Mouse (Mus musculus) heart, adult 9 months (tissue): ENCODE measurements around the gene Elp4.
A peak's percentile ranks its signal among the peaks of the same experiment; 100 is the strongest.

Source experiments
- DNase-seq, 2 experiments: peaks; one replicate each; pipeline ENCODE4 v3.0.0; 2022; ENCODE audit warnings: low spot score in 2 of 2

Gene Elp4

GRCm38 (mm10) chr2:105806047-105806446, 98.3 kb downstream of the Elp4 start:
- no peak for DNase-seq

GRCm38 (mm10) chr2:105805210-105805609, 99.2 kb downstream of the Elp4 start:
- DNase-seq: no peak

GRCm38 (mm10) chr2:105804506-105804905, 99.9 kb downstream of the Elp4 start:
- no peak for DNase-seq

DNA sequence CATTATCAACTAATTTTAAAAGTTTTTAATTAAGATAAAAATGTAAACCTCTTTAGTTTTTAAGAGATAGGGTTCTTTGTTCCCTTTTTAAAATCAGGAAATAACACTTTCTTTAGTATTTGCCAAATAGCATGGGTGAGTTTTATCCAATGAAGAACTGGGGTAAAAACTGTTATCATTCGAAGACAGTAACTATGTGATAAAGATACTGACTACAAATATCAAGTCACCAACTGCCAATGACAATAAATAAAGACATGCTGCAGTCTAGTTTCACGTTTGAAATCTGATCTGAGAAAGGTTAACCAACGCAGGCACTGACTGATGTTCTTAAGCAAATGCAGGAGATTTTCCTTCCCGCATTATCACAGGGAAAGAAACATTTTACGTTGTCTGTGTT, 100.9 kb downstream of the Elp4 start:
- no peak for DNase-seq

DNA sequence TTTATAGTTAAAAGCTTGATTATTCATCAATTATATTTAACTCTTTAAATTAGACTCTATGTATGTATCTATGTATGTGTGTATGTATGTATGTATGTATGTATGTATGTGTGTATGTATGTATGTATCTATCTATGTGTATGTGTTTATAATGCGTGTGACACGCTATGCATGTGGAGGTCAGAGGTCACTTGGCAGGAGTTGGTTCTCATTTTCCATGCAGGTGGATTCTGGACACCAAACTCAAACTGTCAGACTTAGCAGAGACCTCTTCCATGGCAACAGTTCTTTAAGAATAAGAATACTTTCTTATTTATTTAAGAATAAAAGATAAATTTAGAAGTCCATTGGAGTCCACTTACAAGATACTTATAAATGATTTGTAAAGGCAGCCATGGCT, 101.5 kb downstream of the Elp4 start:
- no peak for DNase-seq

- DNase-seq: no peak
Observed at GRCm38 (mm10) chr2:105801536-105801935, 102.8 kb downstream of the Elp4 start.

DNA sequence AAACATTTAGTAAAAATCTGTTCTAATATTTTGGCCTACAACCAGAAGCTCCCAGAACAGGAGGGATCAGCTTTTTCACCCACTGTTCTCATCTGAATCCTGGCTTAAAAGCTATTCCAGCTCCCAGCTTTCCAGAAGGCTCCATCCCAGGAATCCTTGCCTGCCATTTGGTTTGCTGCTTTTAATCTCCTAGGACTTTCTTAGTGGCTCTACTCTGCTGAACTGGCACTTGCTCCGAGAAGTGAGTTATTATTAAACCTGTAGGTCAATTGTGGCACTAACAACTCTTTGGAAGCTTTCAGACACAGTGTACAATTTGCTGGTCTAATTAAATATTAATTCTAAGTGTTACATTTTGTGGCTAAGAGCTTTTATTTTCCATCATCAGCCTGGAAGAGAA, 103.7 kb downstream of the Elp4 start:
- no peak for DNase-seq

DNA sequence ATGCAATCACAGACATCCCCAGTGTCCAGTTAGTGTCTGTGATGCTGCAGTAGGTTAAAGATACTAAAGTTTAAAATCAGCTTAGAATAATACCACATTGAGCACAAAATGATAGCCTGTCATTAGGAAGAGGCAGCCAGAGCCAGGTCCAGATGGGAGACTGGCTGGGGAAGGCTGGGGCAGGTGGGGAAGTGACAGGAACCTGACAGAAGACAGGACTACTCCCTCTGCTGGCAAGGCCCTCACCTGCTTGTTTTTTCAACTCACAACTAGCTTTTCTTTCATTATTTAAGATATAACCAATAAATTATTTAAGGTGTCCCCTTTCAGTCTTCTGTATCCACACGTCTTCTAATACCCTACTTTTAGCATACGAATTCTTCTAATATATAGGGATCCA, 104.5 kb downstream of the Elp4 start:
- no peak for DNase-seq

GRCm38 (mm10) chr2:105797842-105798241, 106.5 kb downstream of the Elp4 start:
- DNase-seq: peak; percentile 7 to 15

- DNase-seq: no peak
Observed at GRCm38 (mm10) chr2:105796101-105796500, 108.3 kb downstream of the Elp4 start.

GRCm38 (mm10) chr2:105792339-105793120, 111.8 kb downstream of the Elp4 start:
- DNase-seq: no peak

DNA sequence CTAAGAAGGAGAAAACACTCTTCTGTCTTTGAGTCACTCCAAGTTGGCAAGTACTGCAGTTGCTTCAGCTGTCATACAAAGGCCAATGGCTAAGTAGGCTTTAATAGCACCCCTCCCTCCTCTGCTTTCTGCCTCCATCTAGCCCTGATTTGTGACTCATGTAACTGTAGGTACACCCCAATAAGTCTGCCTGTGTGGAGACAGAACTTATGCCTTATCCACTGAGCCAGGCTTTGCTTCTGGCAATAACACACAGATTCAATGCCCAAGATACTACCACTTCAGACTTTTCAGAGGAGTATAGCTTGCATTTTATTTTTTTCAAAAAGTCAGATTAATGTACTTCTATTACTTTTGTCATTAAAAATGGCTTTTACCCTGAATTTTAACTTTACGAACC, 114.4 kb downstream of the Elp4 start:
- DNase-seq: no peak

- no peak for DNase-seq
Observed at GRCm38 (mm10) chr2:105787726-105788125, 116.6 kb downstream of the Elp4 start.

GRCm38 (mm10) chr2:105786986-105787385, 117.4 kb downstream of the Elp4 start:
- no peak for DNase-seq

GRCm38 (mm10) chr2:105782885-105783284, 121.5 kb downstream of the Elp4 start:
- DNase-seq: no peak

DNA sequence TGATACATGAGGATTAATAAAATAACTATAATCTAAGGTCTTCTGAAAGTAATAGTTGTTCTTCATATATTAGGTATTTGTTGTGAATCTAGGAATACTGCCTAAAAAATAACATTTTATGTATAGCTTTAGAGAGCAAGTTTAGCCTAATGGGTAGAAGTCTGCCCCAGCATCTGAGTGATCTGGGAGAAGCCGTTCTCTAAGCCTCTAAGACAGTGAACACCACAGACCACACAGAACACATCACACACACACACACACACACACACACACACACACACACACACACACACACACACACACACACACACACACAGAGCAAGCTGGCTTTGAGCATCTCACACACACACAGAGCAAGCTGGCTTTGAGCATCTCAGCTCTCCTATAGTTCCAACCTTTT, 123.6 kb downstream of the Elp4 start:
- no peak for DNase-seq

- no peak for DNase-seq
Observed at GRCm38 (mm10) chr2:105779320-105779891, 125.0 kb downstream of the Elp4 start.

- no peak for DNase-seq
Observed at GRCm38 (mm10) chr2:105771314-105771713, 133.1 kb downstream of the Elp4 start.

- DNase-seq: no peak
Observed at GRCm38 (mm10) chr2:105769747-105770328, 134.5 kb downstream of the Elp4 start.

DNA sequence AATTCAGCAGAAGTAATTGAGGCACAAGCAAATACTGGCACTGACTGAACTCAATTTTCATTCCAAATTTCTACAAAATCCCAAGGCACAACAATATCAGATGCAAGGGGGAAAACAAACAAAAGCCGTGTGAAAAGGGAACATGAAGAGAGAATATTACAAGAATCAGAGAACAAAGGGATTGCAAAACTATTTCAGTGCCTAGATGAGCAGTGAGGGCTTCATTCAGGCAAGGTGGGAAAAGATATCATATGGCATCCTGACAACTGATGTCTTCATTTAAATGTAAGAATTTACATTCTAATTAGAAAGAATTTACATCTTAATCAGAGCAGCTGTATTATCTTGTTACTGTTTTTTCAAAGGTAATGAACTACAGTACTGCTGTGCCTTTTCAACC, 150.9 kb downstream of the Elp4 start:
- DNase-seq: no peak

- no peak for DNase-seq
Observed at GRCm38 (mm10) chr2:105749111-105749510, 155.3 kb downstream of the Elp4 start.

DNA sequence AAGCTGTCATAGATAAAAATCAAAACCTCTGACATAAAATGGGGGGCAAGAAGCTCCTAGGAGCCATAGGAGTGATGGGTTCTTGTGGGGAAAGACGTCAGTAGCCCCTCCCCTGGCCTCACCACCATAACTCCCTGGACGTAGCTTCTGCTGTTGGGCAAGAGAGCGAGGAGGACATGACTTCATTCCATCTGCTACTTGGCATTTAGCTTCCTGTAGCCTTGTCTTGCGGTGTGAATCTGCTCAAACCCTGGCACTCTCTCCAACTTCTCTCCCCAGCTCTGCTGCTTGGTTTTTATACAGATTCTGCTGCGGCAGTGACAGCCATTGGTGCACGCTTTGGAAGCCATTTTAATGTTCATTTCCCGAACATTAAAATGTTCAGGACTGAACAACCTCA, 157.5 kb downstream of the Elp4 start:
- DNase-seq: no peak

- no peak for DNase-seq
Observed at GRCm38 (mm10) chr2:105736166-105736565, 168.2 kb downstream of the Elp4 start.
